Mouse (Mus musculus) heart, postnatal 0 days (tissue): ENCODE results near the gene A930004D18Rik. TPM values are rescaled to one million over a fixed set of nuclear protein-coding genes. Genes with fewer than 3 reads are reported as not detected.

Source experiments
- ATAC-seq: fragments of 200-750 bp; cut with Nextera tagmentation; 2 replicates; pipeline ENCODE4 v1.8.0; 2017; ENCODE audit warnings: low read depth, moderate number of reproducible peaks, moderate library complexity; ENCODE audit not compliant: insufficient read depth
- DNase-seq: peaks from one replicate; pipeline ENCODE4 v3.0.0-alpha.2; 2016; ENCODE audit warnings: low spot score
- H3K27ac ChIP-seq: fragments of 300-500 bp; sonication (generic); 2 replicates; pipeline ENCODE4 v1.5.1; 2014; ENCODE audit warnings: low read depth, mild to moderate bottlenecking
- H3K27me3 ChIP-seq: fragments of 300-500 bp; sonication (generic); 2 replicates; pipeline ENCODE4 v1.6.1; 2014; ENCODE audit warnings: low read length, mixed read lengths; ENCODE audit not compliant: control insufficient read depth, insufficient read depth
- H3K36me3 ChIP-seq: fragments of 300-500 bp; sonication (generic); replicated peaks from 2 replicates; pipeline ENCODE4 v1.6.1; 2014; ENCODE audit warnings: low read length, mixed read lengths; ENCODE audit not compliant: control insufficient read depth, insufficient read depth
- H3K4me1 ChIP-seq: fragments of 300-500 bp; sonication (generic); 2 replicates; pipeline ENCODE4 v1.6.1; 2014; ENCODE audit warnings: antibody characterized with exemption; ENCODE audit not compliant: control insufficient read depth, insufficient read depth
- H3K4me2 ChIP-seq: fragments of 300-500 bp; sonication (generic); 2 replicates; pipeline ENCODE4 v1.6.1; 2014; ENCODE audit warnings: low read depth, mild to moderate bottlenecking, low read length, moderate library complexity
- H3K4me3 ChIP-seq: fragments of 300-500 bp; sonication (generic); 2 replicates; pipeline ENCODE4 v1.5.1; 2014; ENCODE audit warnings: low read depth, low read length
- H3K9ac ChIP-seq: fragments of 300-500 bp; sonication (generic); replicated peaks from 2 replicates; pipeline ENCODE4 v1.6.1; 2014; ENCODE audit warnings: low read depth, low read length, mixed read lengths
- H3K9me3 ChIP-seq: fragments of 300-500 bp; sonication (generic); replicated peaks from 2 replicates; pipeline ENCODE4 v1.6.1; 2016; ENCODE audit warnings: low read length; ENCODE audit not compliant: control insufficient read depth
- CTCF ChIP-seq: IDR thresholded peaks from 2 replicates; pipeline ENCODE4 v1.5.1; 2016; ENCODE audit warnings: antibody characterized with exemption, control low read depth, low read depth
- EP300 ChIP-seq: IDR thresholded peaks from 2 replicates; pipeline ENCODE4 v1.6.1; 2016; ENCODE audit warnings: antibody characterized with exemption, low read depth
- WGBS: fragments of 180-500 bp; shearing (Covaris S2); extraction: QIAGEN DNeasy Blood & Tissue Kit; methylation state at CpG from one replicate; pipeline ENCODE4 v1.1.7; 2014; 5-methylcytosine and 5-hydroxymethylcytosine counted together
- polyA plus RNA-seq: library from polyadenylated mRNA; unstranded; fragments of >200 nt; fragmentation: Nextera tagmentation; extraction: Ambion mirVana; gene quantifications from 2 replicates; pipeline ENCODE4 v1.2.1, GENCODE M21; 2015
- total RNA-seq: library from RNA; depleted of rRNA; stranded (reverse); fragments of >200 nt; gene quantifications from 2 replicates; pipeline ENCODE4 v1.2.3, GENCODE M21; 2014; ENCODE audit warnings: low replicate concordance

Gene A930004D18Rik
- total and polyA plus RNA-seq, 2 experiments from 2014 or later = 3.5 to 8.4 TPM

DNA sequence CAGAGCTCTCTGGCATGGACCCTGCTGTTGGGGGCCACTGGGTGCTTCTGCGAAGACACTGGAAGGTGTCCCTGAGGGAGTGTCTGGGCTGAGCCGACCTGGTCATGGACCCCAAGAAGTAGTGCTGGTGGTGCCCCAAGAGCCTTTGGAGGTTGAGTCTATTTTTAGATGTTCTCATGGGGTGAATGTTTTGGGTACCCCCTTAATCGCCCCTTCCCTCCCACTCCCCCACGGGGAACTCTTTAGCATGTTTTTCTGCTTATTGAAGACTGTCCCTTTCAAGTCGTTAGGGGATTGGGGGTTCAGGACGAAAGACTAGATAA is 28.1 kb upstream of the A930004D18Rik start:
- peak overlapping the region; percentile 94 for H3K4me2 ChIP-seq
- DNase-seq (no peak), ATAC-seq (no peak)
- H3K9me3 ChIP-seq = no peaks in the 10 kb centered on the region
- 0 out of 2 replicates have a peak, but pooled peaks cover 4% of the 10 kb centered on the region for H3K4me1 ChIP-seq
- H3K9ac ChIP-seq = peak overlapping the region; percentile 95
- TF ChIP-seq EP300 (no peak), CTCF (no peak)
- peak overlapping the region; percentile 84 for H3K4me3 ChIP-seq
- no peaks in the 10 kb centered on the region for H3K27me3 ChIP-seq
- H3K27ac ChIP-seq = peak overlapping the region; percentile 100
- 2% methylated on average over 6 of the region's 6 CpGs for WGBS
- peaks cover 7% of the 10 kb centered on the region for H3K36me3 ChIP-seq

DNA sequence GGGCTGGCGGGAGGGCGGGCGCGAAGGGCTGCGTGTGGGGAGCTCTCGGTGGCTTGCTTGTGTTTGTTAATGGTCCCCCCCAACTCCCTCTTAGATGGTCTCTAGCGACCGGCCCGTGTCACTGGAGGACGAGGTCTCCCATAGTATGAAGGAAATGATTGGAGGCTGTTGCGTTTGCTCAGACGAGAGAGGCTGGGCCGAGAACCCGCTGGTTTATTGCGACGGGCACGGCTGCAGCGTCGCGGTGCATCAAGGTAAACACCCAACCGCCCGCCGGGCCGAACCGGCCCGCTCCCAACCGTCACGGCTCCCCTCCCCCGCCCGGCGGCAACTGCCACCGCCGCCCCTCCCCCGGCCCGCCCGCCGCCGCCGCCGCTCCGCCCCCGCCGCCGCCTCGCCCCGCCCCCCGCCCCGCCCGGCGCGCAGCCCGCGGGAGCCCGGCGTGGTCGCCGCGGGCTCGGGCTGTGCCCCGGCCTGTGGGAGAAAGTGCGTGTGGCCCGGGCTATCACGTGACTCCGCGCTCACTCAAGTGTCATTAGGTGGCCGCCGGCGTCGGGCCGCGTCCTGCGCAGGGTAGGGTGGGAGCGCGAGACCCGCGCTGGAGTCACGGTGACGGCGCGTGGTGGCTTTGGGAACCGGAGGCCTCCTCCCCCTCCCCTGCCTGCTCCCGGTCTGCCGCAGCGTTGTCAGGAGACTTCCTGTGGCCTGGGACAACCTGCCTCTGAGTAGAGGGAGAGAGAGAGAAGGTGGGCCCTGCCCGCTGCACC is 27.6 kb upstream of the A930004D18Rik start:
- H3K9me3 ChIP-seq = no peaks in the 10 kb centered on the region

DNA sequence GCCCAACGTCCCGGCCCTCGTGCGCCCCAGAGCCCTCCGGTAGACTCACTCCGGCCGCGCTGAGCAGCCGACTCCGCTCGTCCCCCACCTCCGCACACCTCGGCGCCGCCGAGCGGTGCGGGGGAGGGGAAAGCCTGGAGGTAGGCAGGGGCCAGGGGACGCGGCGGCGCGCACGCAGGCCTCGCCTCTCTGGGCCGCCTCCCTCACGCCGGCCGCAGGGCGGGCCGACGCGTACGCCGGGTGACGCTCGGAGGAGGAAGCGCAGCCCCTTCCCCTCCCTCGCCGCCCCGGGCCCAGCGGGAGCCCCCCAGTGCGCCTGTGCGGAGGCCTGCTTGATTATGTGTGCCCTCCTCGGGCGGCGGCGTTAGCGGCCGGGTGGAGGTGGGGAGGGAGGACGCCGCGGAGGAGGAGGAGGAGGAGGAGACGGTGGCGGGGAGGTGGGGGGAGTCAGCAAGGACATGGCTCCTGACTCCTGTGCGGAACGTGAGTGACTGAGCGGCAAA is 26.9 kb upstream of the A930004D18Rik start:
- H3K27ac ChIP-seq = peak overlapping the region; percentile 100
- peaks cover 7% of the 10 kb centered on the region for H3K36me3 ChIP-seq
- H3K4me1 ChIP-seq = 0 out of 2 replicates have a peak, but pooled peaks cover 4% of the 10 kb centered on the region
- H3K9ac ChIP-seq = peak overlapping the region; percentile 95
- H3K9me3 ChIP-seq = no peaks in the 10 kb centered on the region
- 0% methylated on average over 29 of the region's 58 CpGs for WGBS
- TF ChIP-seq EP300 (no peak), CTCF (no peak)
- H3K27me3 ChIP-seq = no peaks in the 10 kb centered on the region
- peak; percentile 96 for DNase-seq
- H3K4me3 ChIP-seq = peak overlapping the region; percentile 84
- H3K4me2 ChIP-seq = peak overlapping the region; percentile 94
- peak; percentile 94 for ATAC-seq

More for the DNA sequence above, 27.6 kb upstream of the A930004D18Rik start:
- peaks cover 7% of the 10 kb centered on the region for H3K36me3 ChIP-seq
- TF ChIP-seq EP300 (no peak; the same call in 1 of the 2 replicates), CTCF (no peak)
- H3K4me3 ChIP-seq = peak overlapping the region; percentile 84
- H3K9ac ChIP-seq = peak overlapping the region; percentile 95
- peak overlapping the region; percentile 94 for H3K4me2 ChIP-seq
- DNase-seq (peak; percentile 70), ATAC-seq (peak; percentile 53)
- 0% methylated on average over 49 of the region's 85 CpGs for WGBS
- H3K4me1 ChIP-seq = 0 out of 2 replicates have a peak, but pooled peaks cover 4% of the 10 kb centered on the region
- peak overlapping the region; percentile 100 for H3K27ac ChIP-seq
- no peaks in the 10 kb centered on the region for H3K27me3 ChIP-seq

DNA sequence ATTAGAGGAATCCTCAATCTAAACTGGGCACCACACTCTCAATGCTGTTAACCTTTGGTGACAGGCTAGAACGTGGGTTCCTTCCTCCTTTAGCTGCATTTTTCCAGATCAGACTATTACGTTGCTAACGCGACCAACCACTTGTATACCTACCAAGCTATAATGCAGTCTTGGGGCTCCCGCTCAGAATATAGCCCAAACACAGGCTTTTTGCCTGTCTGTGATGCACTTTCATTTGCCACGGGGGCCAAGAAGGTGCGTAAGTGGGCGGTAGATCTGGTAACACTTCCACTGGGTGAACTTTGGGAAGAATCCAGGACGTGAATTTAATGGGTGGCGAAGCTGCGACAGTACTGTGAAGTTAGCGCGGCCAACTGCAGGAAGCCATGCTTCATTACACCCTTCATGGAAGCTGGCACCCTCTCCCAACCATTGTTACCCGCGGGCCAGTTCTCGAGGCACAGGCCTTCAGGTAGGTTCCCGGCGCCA is 26.3 kb upstream of the A930004D18Rik start:
- peaks cover 7% of the 10 kb centered on the region for H3K36me3 ChIP-seq
- H3K27me3 ChIP-seq = no peaks in the 10 kb centered on the region
- under 1% methylated on average over 18 of the region's 18 CpGs for WGBS
- 0 out of 2 replicates have a peak, but pooled peaks cover 10% of the 10 kb centered on the region for H3K4me1 ChIP-seq
- DNase-seq = peak; percentile 81
- peak overlapping the region; percentile 84 for H3K4me3 ChIP-seq
- peak overlapping the region; percentile 100 for H3K27ac ChIP-seq
- ATAC-seq = peak; percentile 45
- no peaks in the 10 kb centered on the region for H3K9me3 ChIP-seq
- H3K4me2 ChIP-seq = peak overlapping the region; percentile 94
- TF ChIP-seq CTCF = no peak
- TF ChIP-seq EP300 = no peak
- H3K9ac ChIP-seq = peak overlapping the region; percentile 95

DNA sequence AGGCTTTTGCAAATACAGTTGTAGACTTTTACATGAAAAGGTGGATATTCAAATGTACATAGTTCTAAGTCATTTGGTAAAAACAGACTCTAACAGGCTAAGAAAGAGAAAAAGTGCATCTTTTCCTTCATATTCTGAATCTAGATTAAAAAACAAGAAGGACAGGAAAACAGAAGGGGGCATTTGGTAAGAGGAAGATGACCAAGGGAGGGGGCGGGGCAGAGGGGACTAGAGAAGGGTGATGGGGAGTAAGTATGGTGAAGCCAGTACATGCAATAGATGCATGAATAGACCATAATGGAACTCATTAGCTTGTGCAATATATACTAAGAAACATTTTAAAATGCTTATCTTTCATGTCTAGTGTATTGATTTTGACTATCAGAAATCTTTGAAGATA is 22.9 kb upstream of the A930004D18Rik start:
- H3K36me3 ChIP-seq = no peaks in the 10 kb centered on the region
- H3K27me3 ChIP-seq = no peaks in the 10 kb centered on the region
- WGBS = 90% methylated on average over 1 of the region's 1 CpGs
- no peak overlapping the region for H3K27ac ChIP-seq
- H3K9ac ChIP-seq = no peak overlapping the region
- 0 out of 2 replicates have a peak, but pooled peaks cover 14% of the 10 kb centered on the region for H3K4me1 ChIP-seq
- no peak for TF ChIP-seq CTCF
- TF ChIP-seq EP300 = no peak
- no peak for DNase-seq
- no peaks in the 10 kb centered on the region for H3K9me3 ChIP-seq
- no peak overlapping the region for H3K4me3 ChIP-seq
- ATAC-seq = no peak
- no peak overlapping the region for H3K4me2 ChIP-seq
